Mouse (Mus musculus) lung, embryonic 14.5 days (tissue): ENCODE data around the gene S1pr1. TPM values are rescaled to one million over a fixed set of nuclear protein-coding genes. Genes with fewer than 3 reads are reported as not detected.
A peak's percentile ranks its signal among the peaks of the same experiment; 100 is the strongest.

ENCODE experiments used
- ATAC-seq: fragments of 200-750 bp; cut with Nextera tagmentation; 2 replicates; pipeline ENCODE4 v1.8.0; 2017; ENCODE audit warnings: mild to moderate bottlenecking, moderate TSS enrichment, moderate library complexity; ENCODE audit not compliant: insufficient read depth
- DNase-seq: peaks from one replicate; pipeline ENCODE4 v3.0.0-alpha.2; 2015
- H3K27ac ChIP-seq: fragments of 300-500 bp; sonication (generic); 2 replicates; pipeline ENCODE4 v1.5.1; 2014; ENCODE audit warnings: low read depth, mild to moderate bottlenecking, moderate library complexity
- H3K27me3 ChIP-seq: fragments of 300-500 bp; sonication (generic); 2 replicates; pipeline ENCODE4 v1.6.1; 2014; ENCODE audit warnings: low read length, control low read depth; ENCODE audit not compliant: insufficient read depth
- H3K36me3 ChIP-seq: fragments of 300-500 bp; sonication (generic); 2 replicates; pipeline ENCODE4 v1.6.1; 2014; ENCODE audit warnings: control low read depth; ENCODE audit not compliant: insufficient read depth
- H3K4me1 ChIP-seq: fragments of 300-500 bp; sonication (generic); 2 replicates; pipeline ENCODE4 v1.6.1; 2014; ENCODE audit warnings: antibody characterized with exemption, control low read depth; ENCODE audit not compliant: insufficient read depth
- H3K4me2 ChIP-seq: fragments of 300-500 bp; sonication (generic); 2 replicates; pipeline ENCODE4 v1.6.1; 2014; ENCODE audit warnings: mild to moderate bottlenecking
- H3K4me3 ChIP-seq: fragments of 300-500 bp; sonication (generic); 2 replicates; pipeline ENCODE4 v1.5.1; 2014; ENCODE audit warnings: low read depth, low read length
- H3K9ac ChIP-seq: fragments of 300-500 bp; sonication (generic); 2 replicates; pipeline ENCODE4 v1.6.1; 2014
- H3K9me3 ChIP-seq: fragments of 300-500 bp; sonication (generic); 2 replicates; pipeline ENCODE4 v1.6.1; 2016; ENCODE audit warnings: low read depth, low read length, control low read depth
- CTCF ChIP-seq: IDR thresholded peaks from 2 replicates; pipeline ENCODE4 v1.5.1; 2016; ENCODE audit warnings: antibody characterized with exemption, low read depth
- WGBS: fragments of 180-500 bp; shearing (Covaris S2); extraction: QIAGEN DNeasy Blood & Tissue Kit; methylation state at CpG from one replicate; pipeline ENCODE4 v1.1.7; 2014; 5-methylcytosine and 5-hydroxymethylcytosine counted together
- polyA plus RNA-seq: library from polyadenylated mRNA; unstranded; fragments of >200 nt; fragmentation: Nextera tagmentation; extraction: Ambion mirVana; gene quantifications from 2 replicates; pipeline ENCODE4 v1.2.1, GENCODE M21; 2014

Gene S1pr1
- polyA plus RNA-seq, 1 experiment from 2014 or later = 21.2 TPM

GRCm38 (mm10) chr3:115674665-115675064 lies 40.2 kb downstream of the S1pr1 start:
- no peaks in the 10 kb centered on the region for H3K9me3 ChIP-seq
- no peak overlapping the region for H3K4me2 ChIP-seq
- H3K27me3 ChIP-seq = no peaks in the 10 kb centered on the region
- H3K9ac ChIP-seq = no peak overlapping the region
- H3K4me3 ChIP-seq = no peak overlapping the region
- ATAC-seq = no peak
- H3K4me1 ChIP-seq = no peaks in the 10 kb centered on the region
- 64% methylated on average over 5 of the region's 5 CpGs for WGBS
- H3K27ac ChIP-seq = no peak overlapping the region
- no peaks in the 10 kb centered on the region for H3K36me3 ChIP-seq
- no peak for DNase-seq
- TF ChIP-seq CTCF = no peak

GRCm38 (mm10) chr3:115673663-115674157 lies 41.2 kb downstream of the S1pr1 start:
- Histone ChIP-seq H3K36me3 (no peaks in the 10 kb centered on the region), H3K27ac (peak overlapping the region; percentile 30; the same call in 1 of the 2 replicates), H3K9ac (no peak overlapping the region), H3K4me2 (peak overlapping the region; percentile 35), H3K9me3 (no peaks in the 10 kb centered on the region), H3K4me3 (no peak overlapping the region), H3K27me3 (no peaks in the 10 kb centered on the region), H3K4me1 (no peaks in the 10 kb centered on the region)
- 25% methylated on average over 13 of the region's 13 CpGs for WGBS
- DNase-seq = peak; percentile 9
- ATAC-seq = no peak
- TF ChIP-seq CTCF = no peak

- WGBS = 43% methylated on average over 9 of the region's 9 CpGs
- no peak for ATAC-seq
- H3K9me3 ChIP-seq = no peaks in the 10 kb centered on the region
- no peak for TF ChIP-seq CTCF
- H3K4me1 ChIP-seq = no peaks in the 10 kb centered on the region
- DNase-seq = no peak
- H3K4me2 ChIP-seq = peak overlapping the region; percentile 35
- peak overlapping the region; percentile 30; the same call in 1 of the 2 replicates for H3K27ac ChIP-seq
- no peak overlapping the region for H3K4me3 ChIP-seq
- H3K36me3 ChIP-seq = no peaks in the 10 kb centered on the region
- H3K27me3 ChIP-seq = no peaks in the 10 kb centered on the region
- H3K9ac ChIP-seq = no peak overlapping the region
Observed at GRCm38 (mm10) chr3:115672965-115673662, 41.8 kb downstream of the S1pr1 start.

GRCm38 (mm10) chr3:115669230-115669629 lies 45.6 kb downstream of the S1pr1 start:
- DNase-seq (no peak), ATAC-seq (no peak)
- no peak for TF ChIP-seq CTCF
- Histone ChIP-seq H3K4me2 (no peak overlapping the region), H3K4me1 (no peaks in the 10 kb centered on the region), H3K36me3 (no peaks in the 10 kb centered on the region), H3K9me3 (no peaks in the 10 kb centered on the region), H3K9ac (no peak overlapping the region), H3K27ac (no peak overlapping the region), H3K4me3 (no peak overlapping the region), H3K27me3 (no peaks in the 10 kb centered on the region)
- 73% methylated on average over 1 of the region's 1 CpGs for WGBS

GRCm38 (mm10) chr3:115667182-115667581 lies 47.7 kb downstream of the S1pr1 start:
- Histone ChIP-seq H3K4me2 (no peak overlapping the region), H3K27ac (no peak overlapping the region), H3K4me3 (no peak overlapping the region), H3K36me3 (no peaks in the 10 kb centered on the region), H3K9me3 (no peaks in the 10 kb centered on the region), H3K4me1 (no peaks in the 10 kb centered on the region), H3K9ac (no peak overlapping the region), H3K27me3 (no peaks in the 10 kb centered on the region)
- DNase-seq = no peak
- no peak for ATAC-seq
- WGBS = 87% methylated on average over 2 of the region's 2 CpGs
- no peak for TF ChIP-seq CTCF

- Histone ChIP-seq H3K9ac (no peak overlapping the region), H3K36me3 (no peaks in the 10 kb centered on the region), H3K4me1 (no peaks in the 10 kb centered on the region), H3K27ac (no peak overlapping the region), H3K4me2 (no peak overlapping the region), H3K4me3 (no peak overlapping the region), H3K27me3 (no peaks in the 10 kb centered on the region), H3K9me3 (no peaks in the 10 kb centered on the region)
- WGBS = 36% methylated on average over 8 of the region's 8 CpGs
- no peak for TF ChIP-seq CTCF
- ATAC-seq (no peak), DNase-seq (no peak)
Observed at GRCm38 (mm10) chr3:115666547-115666946, 48.3 kb downstream of the S1pr1 start.

GRCm38 (mm10) chr3:115664497-115664896 lies 50.4 kb downstream of the S1pr1 start:
- Histone ChIP-seq H3K36me3 (no peaks in the 10 kb centered on the region), H3K4me3 (no peak overlapping the region), H3K27me3 (no peaks in the 10 kb centered on the region), H3K9ac (no peak overlapping the region), H3K9me3 (no peaks in the 10 kb centered on the region), H3K4me2 (no peak overlapping the region), H3K27ac (no peak overlapping the region), H3K4me1 (no peaks in the 10 kb centered on the region)
- ATAC-seq = no peak
- DNase-seq = no peak
- TF ChIP-seq CTCF = no peak
- WGBS = 38% methylated on average over 3 of the region's 3 CpGs
